Mouse (Mus musculus): ENCODE measurements around the gene Gm10428. TPM values are rescaled to one million over a fixed set of nuclear protein-coding genes. Genes with fewer than 3 reads are reported as not detected.

The Gm10428 gene
- polyA plus RNA-seq, 1 experiment from 2014 or later, result not detected

DNA sequence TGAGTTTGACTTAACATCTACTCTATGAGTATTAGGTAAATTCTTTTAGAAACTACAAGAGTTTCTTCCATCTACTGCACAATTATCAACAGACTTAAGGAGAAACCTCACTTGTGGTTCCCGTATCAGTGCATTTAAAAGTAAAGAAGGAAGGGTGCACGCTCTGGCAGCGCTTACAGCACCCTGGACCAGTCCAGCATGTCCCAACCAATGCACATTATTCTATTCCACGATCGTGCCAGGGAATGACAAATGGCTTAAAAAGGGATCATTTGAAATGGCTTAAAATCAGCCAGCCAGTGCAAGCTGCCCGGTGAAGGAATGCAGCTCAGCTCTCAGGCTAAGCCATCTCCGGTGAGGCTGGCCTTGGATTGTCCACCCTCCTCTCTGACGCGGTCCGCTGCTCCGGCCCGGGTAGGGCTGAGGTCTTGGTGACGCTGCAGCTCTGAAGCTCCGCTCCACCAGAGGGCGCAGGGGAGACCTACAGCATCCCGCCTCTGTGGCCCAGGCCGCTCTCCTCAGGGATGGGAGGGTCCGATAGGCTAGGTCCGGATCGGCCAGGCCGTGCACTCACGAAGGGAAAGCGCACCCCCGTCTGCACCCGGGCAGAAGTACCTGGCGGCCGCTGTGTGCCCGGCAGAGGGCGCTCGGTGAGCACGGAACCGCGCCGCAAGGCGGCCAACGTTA lies 3.7 kb downstream of the Gm10428 start:
- DNase-seq (ENCODE audit: low spot score), result peak; percentile 96
- H3K4me1 ChIP-seq (replicated peaks; ENCODE audit: control insufficient read depth, insufficient read depth, low read length), result no peaks in the 10 kb centered on the region
- ATAC-seq (replicated peaks; ENCODE audit: low FRiP score, low TSS enrichment, low read depth), result peak; percentile 98
- H3K36me3 ChIP-seq (ENCODE audit: control insufficient read depth, insufficient read depth, low read length), result no peaks in the 10 kb centered on the region
- H3K9ac ChIP-seq (ENCODE audit: low read length), result no peak overlapping the region
- H3K4me2 ChIP-seq (ENCODE audit: low read length), result peak overlapping the region; percentile 55
- H3K27me3 ChIP-seq (replicated peaks; ENCODE audit: control insufficient read depth, insufficient read depth, low read length), result no peaks in the 10 kb centered on the region
- peak overlapping the region; percentile 25 for H3K4me3 ChIP-seq (ENCODE audit: low read depth, low read length)
- no peaks in the 10 kb centered on the region for H3K9me3 ChIP-seq (ENCODE audit: control insufficient read depth, low read length)
- WGBS, result 8% methylated on average over 36 of the region's 36 CpGs
- no peak overlapping the region for H3K27ac ChIP-seq (ENCODE audit: low read depth)

DNA sequence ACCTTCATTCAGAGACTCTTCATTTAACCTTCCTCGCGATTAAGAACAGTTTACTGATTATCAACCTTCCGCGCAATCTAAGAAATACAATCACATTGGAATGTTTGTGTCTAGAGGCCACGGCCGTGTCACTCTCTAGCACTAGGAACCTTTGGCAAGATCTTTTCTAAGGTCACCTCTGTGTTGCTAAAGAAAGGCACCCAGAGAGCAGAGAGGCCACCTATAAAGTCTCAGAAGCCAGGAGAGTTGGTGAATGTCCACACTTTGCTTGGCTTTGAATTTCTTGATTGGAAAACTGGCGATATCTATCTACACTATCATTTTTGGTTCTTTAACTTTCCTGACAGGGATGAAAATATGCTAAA lies 4.2 kb downstream of the Gm10428 start:
- Histone ChIP-seq H3K9ac (ENCODE audit: low read length) (no peak overlapping the region), H3K4me3 (ENCODE audit: low read depth, low read length) (peak overlapping the region; percentile 25), H3K27ac (ENCODE audit: low read depth) (no peak overlapping the region), H3K27me3 (replicated peaks; ENCODE audit: control insufficient read depth, insufficient read depth, low read length) (no peaks in the 10 kb centered on the region), H3K4me1 (replicated peaks; ENCODE audit: control insufficient read depth, insufficient read depth, low read length) (no peaks in the 10 kb centered on the region), H3K4me2 (ENCODE audit: low read length) (peak overlapping the region; percentile 55), H3K9me3 (ENCODE audit: control insufficient read depth, low read length) (no peaks in the 10 kb centered on the region), H3K36me3 (ENCODE audit: control insufficient read depth, insufficient read depth, low read length) (no peaks in the 10 kb centered on the region)
- WGBS, result 8% methylated on average over 7 of the region's 7 CpGs
- DNase-seq (ENCODE audit: low spot score) (no peak), ATAC-seq (replicated peaks; ENCODE audit: low FRiP score, low TSS enrichment, low read depth) (0 out of 2 replicates have a peak, but pooled peaks have one; percentile 10)

DNA sequence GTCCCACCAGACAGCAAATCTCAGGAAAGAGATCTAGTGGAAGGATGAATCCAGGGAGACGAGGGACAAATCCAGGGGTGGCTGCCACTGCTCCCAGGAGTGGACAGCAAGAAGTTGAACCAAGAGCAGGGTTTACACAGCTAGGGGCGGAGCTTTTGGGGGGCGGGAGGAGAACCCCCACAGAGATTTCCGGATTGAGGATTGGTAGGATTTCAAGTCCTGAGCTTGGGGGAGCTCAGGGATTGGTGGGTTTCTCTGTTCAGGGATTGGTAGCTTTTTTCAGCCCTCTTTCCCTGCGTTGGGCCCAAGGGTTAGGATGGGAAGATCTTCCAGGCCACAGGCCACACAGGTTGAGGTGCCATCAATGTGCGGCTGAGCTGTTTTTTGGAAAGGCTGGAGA lies 5.0 kb downstream of the Gm10428 start:
- Histone ChIP-seq H3K27me3 (replicated peaks; ENCODE audit: control insufficient read depth, insufficient read depth, low read length) (no peaks in the 10 kb centered on the region), H3K9ac (ENCODE audit: low read length) (no peak overlapping the region), H3K27ac (ENCODE audit: low read depth) (no peak overlapping the region), H3K9me3 (ENCODE audit: control insufficient read depth, low read length) (no peaks in the 10 kb centered on the region), H3K4me3 (ENCODE audit: low read depth, low read length) (no peak overlapping the region), H3K4me1 (replicated peaks; ENCODE audit: control insufficient read depth, insufficient read depth, low read length) (no peaks in the 10 kb centered on the region), H3K36me3 (ENCODE audit: control insufficient read depth, insufficient read depth, low read length) (no peaks in the 10 kb centered on the region), H3K4me2 (ENCODE audit: low read length) (no peak overlapping the region)
- no peak for ATAC-seq (replicated peaks; ENCODE audit: low FRiP score, low TSS enrichment, low read depth)
- DNase-seq (ENCODE audit: low spot score), result no peak
- 83% methylated on average over 6 of the region's 6 CpGs for whole genome bisulfite sequencing

DNA sequence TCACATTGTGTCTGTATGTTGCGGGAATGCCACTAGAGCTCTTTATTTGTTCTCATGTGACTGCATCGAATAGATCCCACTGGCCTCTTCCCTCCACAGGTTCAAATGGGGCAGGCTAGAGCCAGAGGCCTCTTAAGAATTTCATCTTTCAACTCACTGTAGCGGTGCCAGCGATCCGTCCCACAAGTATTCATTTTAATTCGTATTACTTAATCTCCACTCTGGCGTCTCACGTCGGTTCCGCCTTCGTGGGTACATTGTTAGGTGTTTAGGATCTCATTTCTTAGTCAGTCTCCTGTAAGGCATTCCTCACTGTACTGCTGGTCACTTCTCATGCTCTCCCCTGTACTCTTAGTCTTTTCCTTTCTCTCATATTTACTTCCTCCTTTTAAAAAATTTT lies 5.6 kb downstream of the Gm10428 start:
- DNase-seq (ENCODE audit: low spot score) (no peak), ATAC-seq (replicated peaks; ENCODE audit: low FRiP score, low TSS enrichment, low read depth) (no peak)
- H3K36me3 ChIP-seq (ENCODE audit: control insufficient read depth, insufficient read depth, low read length), result no peaks in the 10 kb centered on the region
- no peaks in the 10 kb centered on the region for H3K27me3 ChIP-seq (replicated peaks; ENCODE audit: control insufficient read depth, insufficient read depth, low read length)
- no peak overlapping the region for H3K9ac ChIP-seq (ENCODE audit: low read length)
- no peak overlapping the region for H3K4me2 ChIP-seq (ENCODE audit: low read length)
- H3K4me1 ChIP-seq (replicated peaks; ENCODE audit: control insufficient read depth, insufficient read depth, low read length), result no peaks in the 10 kb centered on the region
- WGBS, result 94% methylated on average over 11 of the region's 11 CpGs
- no peak overlapping the region for H3K27ac ChIP-seq (ENCODE audit: low read depth)
- H3K4me3 ChIP-seq (ENCODE audit: low read depth, low read length), result no peak overlapping the region
- no peaks in the 10 kb centered on the region for H3K9me3 ChIP-seq (ENCODE audit: control insufficient read depth, low read length)

DNA sequence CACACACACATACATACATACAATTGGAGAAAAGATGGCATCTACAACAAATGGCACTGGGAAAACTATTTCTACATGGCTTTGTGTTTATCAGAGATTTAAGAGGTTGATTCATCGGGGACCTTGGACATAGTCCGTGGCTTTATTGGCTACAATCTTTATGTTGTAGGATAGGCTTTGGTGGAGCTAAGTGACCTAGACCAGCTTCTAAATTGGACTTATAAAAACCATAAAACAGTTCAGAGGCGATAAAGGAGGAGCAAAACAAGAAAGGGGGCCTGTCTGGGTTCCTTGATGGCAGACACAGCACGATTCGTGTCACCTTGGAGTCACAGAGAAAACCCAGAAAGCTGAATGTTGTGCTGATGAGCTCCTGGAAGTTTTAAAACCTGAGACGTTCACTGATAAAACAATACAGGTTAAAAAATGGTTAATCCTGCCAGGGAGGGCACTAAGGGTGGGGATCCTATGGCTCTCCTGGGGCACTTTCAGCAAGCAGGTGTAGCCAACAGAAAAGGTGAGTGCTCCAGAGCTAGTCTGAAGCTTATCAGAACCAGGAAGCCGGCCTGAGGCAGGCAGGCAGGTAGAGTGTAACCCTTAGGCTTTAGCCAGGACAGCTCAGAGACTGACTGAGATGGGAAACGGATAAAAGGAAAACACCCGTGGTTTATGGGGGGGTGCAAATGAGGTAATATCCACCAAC lies 8.0 kb downstream of the Gm10428 start:
- Histone ChIP-seq H3K4me2 (ENCODE audit: low read length) (no peak overlapping the region), H3K27ac (ENCODE audit: low read depth) (peak overlapping the region; percentile 36)

GRCm38 (mm10) chr11:62776510-62776909 lies 23.6 kb downstream of the Gm10428 start:
- no peaks in the 10 kb centered on the region for H3K27me3 ChIP-seq (replicated peaks; ENCODE audit: control insufficient read depth, insufficient read depth, low read length)
- no peak overlapping the region for H3K4me3 ChIP-seq (ENCODE audit: low read depth, low read length)
- H3K4me2 ChIP-seq (ENCODE audit: low read length), result no peak overlapping the region
- peaks cover 32% of the 10 kb centered on the region for H3K36me3 ChIP-seq (ENCODE audit: control insufficient read depth, insufficient read depth, low read length)
- DNase-seq (ENCODE audit: low spot score) (no peak), ATAC-seq (replicated peaks; ENCODE audit: low FRiP score, low TSS enrichment, low read depth) (no peak)
- H3K27ac ChIP-seq (ENCODE audit: low read depth), result no peak overlapping the region
- H3K4me1 ChIP-seq (replicated peaks; ENCODE audit: control insufficient read depth, insufficient read depth, low read length), result no peaks in the 10 kb centered on the region
- H3K9ac ChIP-seq (ENCODE audit: low read length), result no peak overlapping the region
- H3K9me3 ChIP-seq (ENCODE audit: control insufficient read depth, low read length), result peaks cover 42% of the 10 kb centered on the region
- WGBS, result 93% methylated on average over 7 of the region's 7 CpGs

More for the DNA sequence above, 8.0 kb downstream of the Gm10428 start:
- Histone ChIP-seq H3K4me3 (ENCODE audit: low read depth, low read length) (no peak overlapping the region), H3K4me1 (replicated peaks; ENCODE audit: control insufficient read depth, insufficient read depth, low read length) (no peaks in the 10 kb centered on the region), H3K9me3 (ENCODE audit: control insufficient read depth, low read length) (no peaks in the 10 kb centered on the region), H3K27me3 (replicated peaks; ENCODE audit: control insufficient read depth, insufficient read depth, low read length) (no peaks in the 10 kb centered on the region), H3K36me3 (ENCODE audit: control insufficient read depth, insufficient read depth, low read length) (no peaks in the 10 kb centered on the region), H3K9ac (ENCODE audit: low read length) (no peak overlapping the region)
- WGBS, result 58% methylated on average over 9 of the region's 9 CpGs
- no peak for DNase-seq (ENCODE audit: low spot score)
- no peak for ATAC-seq (replicated peaks; ENCODE audit: low FRiP score, low TSS enrichment, low read depth)

DNA sequence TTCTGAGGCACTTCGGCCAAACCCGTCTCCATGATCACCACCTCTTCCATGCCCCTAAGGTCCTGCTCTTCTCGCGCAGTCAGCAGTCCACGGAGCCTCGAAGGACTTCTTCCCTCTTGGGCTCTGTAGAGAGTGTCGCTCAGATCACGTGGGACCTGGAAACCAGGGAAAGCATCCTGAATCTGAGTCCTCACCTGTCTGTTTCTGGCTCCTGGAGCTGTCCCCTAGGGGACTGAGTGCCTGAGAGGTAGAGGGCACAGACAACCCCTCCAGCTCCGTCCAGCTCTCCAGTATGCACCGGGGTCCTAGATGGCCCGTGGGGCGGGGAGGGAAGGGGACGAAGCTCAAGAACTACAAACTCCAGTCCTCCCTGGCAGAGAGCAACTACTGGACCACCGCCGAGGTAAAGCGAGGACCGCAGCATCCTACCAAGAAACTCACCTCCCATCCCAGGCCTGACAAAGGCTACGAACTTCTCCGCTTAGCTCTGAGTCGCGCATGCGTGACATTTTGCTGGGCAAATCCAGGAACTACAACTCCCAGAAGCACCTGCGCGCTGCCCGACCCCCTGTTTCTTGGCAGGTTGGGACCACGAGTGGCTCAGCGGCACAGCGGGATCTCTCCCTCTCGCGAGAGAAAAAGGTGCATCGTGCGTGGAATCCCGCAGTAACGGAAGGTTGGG lies 36.2 kb downstream of the Gm10428 start, which contains the start of gene Zfp286:
Gene Zfp286 (minus strand): TSS at position 528 of the 682 bp plus-strand sequence.
- no peaks in the 10 kb centered on the region for H3K9me3 ChIP-seq (ENCODE audit: control insufficient read depth, low read length)
- WGBS, result 6% methylated on average over 34 of the region's 34 CpGs
- peaks cover 13% of the 10 kb centered on the region for H3K36me3 ChIP-seq (ENCODE audit: control insufficient read depth, insufficient read depth, low read length)
- H3K4me3 ChIP-seq (ENCODE audit: low read depth, low read length), result peak within 1 kb of the TSS; percentile 48
- no peaks in the 10 kb centered on the region for H3K27me3 ChIP-seq (replicated peaks; ENCODE audit: control insufficient read depth, insufficient read depth, low read length)
- ATAC-seq (replicated peaks; ENCODE audit: low FRiP score, low TSS enrichment, low read depth) (peak; percentile 94), DNase-seq (ENCODE audit: low spot score) (peak; percentile 92)
- peak within 1 kb of the TSS; percentile 61 for H3K4me2 ChIP-seq (ENCODE audit: low read length)
- no peak within 1 kb of the TSS for H3K27ac ChIP-seq (ENCODE audit: low read depth)
- peaks cover 3% of the 10 kb centered on the region; the same call in 1 of the 2 replicates for H3K4me1 ChIP-seq (replicated peaks; ENCODE audit: control insufficient read depth, insufficient read depth, low read length)
- peak within 1 kb of the TSS; percentile 69 for H3K9ac ChIP-seq (ENCODE audit: low read length)

DNA sequence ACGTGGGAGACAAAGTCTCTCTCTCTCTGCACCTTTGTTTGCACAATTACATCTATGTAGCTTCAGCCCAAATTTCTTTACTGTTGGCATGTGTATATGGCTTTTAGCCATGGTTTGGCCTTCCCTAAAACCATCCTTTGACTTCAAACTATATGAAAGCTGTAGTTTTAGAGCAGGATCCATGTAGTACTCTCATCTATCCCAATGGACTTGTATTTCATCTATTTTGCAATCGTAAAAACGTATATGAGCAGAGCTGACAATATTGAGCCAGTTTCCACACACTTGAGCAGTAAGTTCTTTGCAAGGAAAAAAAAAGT lies 36.7 kb downstream of the Gm10428 start:
- Histone ChIP-seq H3K4me2 (ENCODE audit: low read length) (peak overlapping the region; percentile 61), H3K9ac (ENCODE audit: low read length) (peak overlapping the region; percentile 33), H3K27ac (ENCODE audit: low read depth) (no peak overlapping the region), H3K36me3 (ENCODE audit: control insufficient read depth, insufficient read depth, low read length) (peaks cover 8% of the 10 kb centered on the region; the same call in 1 of the 2 replicates), H3K9me3 (ENCODE audit: control insufficient read depth, low read length) (no peaks in the 10 kb centered on the region), H3K4me1 (replicated peaks; ENCODE audit: control insufficient read depth, insufficient read depth, low read length) (peaks cover 3% of the 10 kb centered on the region; the same call in 1 of the 2 replicates), H3K27me3 (replicated peaks; ENCODE audit: control insufficient read depth, insufficient read depth, low read length) (no peaks in the 10 kb centered on the region), H3K4me3 (ENCODE audit: low read depth, low read length) (peak overlapping the region; percentile 48)
- 58% methylated on average over 3 of the region's 3 CpGs for WGBS
- DNase-seq (ENCODE audit: low spot score), result no peak
- ATAC-seq (replicated peaks; ENCODE audit: low FRiP score, low TSS enrichment, low read depth), result peak; percentile 14; the same call in 1 of the 2 replicates
